Mouse (Mus musculus) MEL (cell line): ENCODE measurements around the gene Gnai1. TPM values are rescaled to one million over a fixed set of nuclear protein-coding genes. Genes with fewer than 3 reads are reported as not detected.

Source experiments
- DNase-seq: peaks from one replicate; pipeline ENCODE4 v3.0.0; 2011; ENCODE audit warnings: low read depth, low spot score
- H3K27ac ChIP-seq: 2 replicates; pipeline ENCODE4 v1.5.1; 2012; ENCODE audit warnings: low read depth, mild to moderate bottlenecking, control low read depth, low read length, moderate library complexity; ENCODE audit not compliant: control insufficient read depth
- H3K27me3 ChIP-seq, 2 experiments: fragments of 150-350 bp in 1 of 2; sonication (generic) in 1 of 2; 2 replicates each; pipeline ENCODE4 v1.6.1; 2012; ENCODE audit warnings: low read length in 2 of 2, mild to moderate bottlenecking in 2 of 2, improper control_type of control experiment in 1 of 2, moderate library complexity in 1 of 2; ENCODE audit not compliant: insufficient read depth in 2 of 2, control insufficient read depth in 1 of 2
- H3K36me3 ChIP-seq, 2 experiments: 2 replicates each; pipeline ENCODE4 v1.6.1; 2012 to 2014; ENCODE audit warnings: low read length in 2 of 2, improper control_type of control experiment in 1 of 2, inconsistent platforms in 1 of 2, mild to moderate bottlenecking in 1 of 2; ENCODE audit not compliant: insufficient read depth in 2 of 2, control insufficient read depth in 1 of 2
- H3K4me1 ChIP-seq, 2 experiments: fragments of 150-350 bp in 1 of 2; sonication (generic) in 1 of 2; 2 replicates each; pipeline ENCODE4 v1.6.1; 2012; ENCODE audit warnings: low read length in 2 of 2, improper control_type of control experiment in 1 of 2, mild to moderate bottlenecking in 1 of 2; ENCODE audit not compliant: insufficient read depth in 2 of 2, control insufficient read depth in 1 of 2
- H3K4me3 ChIP-seq, 2 experiments: fragments of 150-350 bp in 1 of 2; sonication (generic) in 1 of 2; 2 replicates each; pipeline ENCODE4 v1.5.1; 2012; ENCODE audit warnings: low read depth in 2 of 2, low read length in 2 of 2, mild to moderate bottlenecking in 2 of 2, moderate library complexity in 2 of 2, control low read depth in 1 of 2, improper control_type of control experiment in 1 of 2; ENCODE audit not compliant: control insufficient read depth in 1 of 2, insufficient read depth in 1 of 2
- H3K79me2 ChIP-seq: 2 replicates; pipeline ENCODE4 v1.6.1; 2012; ENCODE audit warnings: mild to moderate bottlenecking, low read length, moderate library complexity; ENCODE audit not compliant: control insufficient read depth, poor library complexity, insufficient read depth
- H3K9ac ChIP-seq: 2 replicates; pipeline ENCODE4 v1.6.1; 2012; ENCODE audit warnings: low read depth, mild to moderate bottlenecking, control low read depth, low read length, moderate library complexity; ENCODE audit not compliant: control insufficient read depth, poor library complexity, severe bottlenecking
- H3K9me3 ChIP-seq: fragments of 150-350 bp; sonication (generic); replicated peaks from 2 replicates; pipeline ENCODE4 v1.6.1; 2012; ENCODE audit warnings: mild to moderate bottlenecking, low read length, improper control_type of control experiment, moderate library complexity; ENCODE audit not compliant: insufficient read depth
- BHLHE40 ChIP-seq: IDR thresholded peaks from 2 replicates; pipeline ENCODE4 v1.6.1; 2012; ENCODE audit warnings: low read depth, mild to moderate bottlenecking, inconsistent platforms, low read length, improper control_type of control experiment, borderline replicate concordance
- CHD1 ChIP-seq: IDR thresholded peaks from 2 replicates; pipeline ENCODE4 v1.6.1; 2012; ENCODE audit warnings: low read depth, mild to moderate bottlenecking, inconsistent platforms, low read length, improper control_type of control experiment
- CHD2 ChIP-seq: IDR thresholded peaks from 2 replicates; pipeline ENCODE4 v1.6.1; 2011; ENCODE audit warnings: low read length, improper control_type of control experiment
- CTCF ChIP-seq, 3 experiments: IDR thresholded peaks in 2 of 3; conservative IDR thresholded peaks in 1 of 3; 2 replicates each; pipeline ENCODE4 v1.5.1; 2011 to 2012; ENCODE audit warnings: low read length in 3 of 3, low read depth in 2 of 3, mild to moderate bottlenecking in 2 of 3, improper control_type of control experiment in 1 of 3, inconsistent platforms in 1 of 3, mixed read lengths in 1 of 3, moderate library complexity in 1 of 3; ENCODE audit not compliant: control insufficient read depth in 1 of 3, insufficient read depth in 1 of 3, poor library complexity in 1 of 3, severe bottlenecking in 1 of 3
- E2F4 ChIP-seq: IDR thresholded peaks from 2 replicates; pipeline ENCODE4 v1.6.1; 2011; ENCODE audit warnings: low read depth, low read length, improper control_type of control experiment, borderline replicate concordance
- ELF1 ChIP-seq: IDR thresholded peaks from 2 replicates; pipeline ENCODE4 v1.6.1; 2014; ENCODE audit warnings: low read depth, mild to moderate bottlenecking, inconsistent platforms, low read length, improper control_type of control experiment, moderate library complexity
- EP300 ChIP-seq, 2 experiments: IDR thresholded peaks; 2 replicates each; pipeline ENCODE4 v1.6.1; 2011; ENCODE audit warnings: improper control_type of control experiment in 2 of 2, low read length in 2 of 2, low read depth in 1 of 2, mild to moderate bottlenecking in 1 of 2
- GABPA ChIP-seq: IDR thresholded peaks from 2 replicates; pipeline ENCODE4 v1.6.1; 2012; ENCODE audit warnings: low read depth, mild to moderate bottlenecking, inconsistent platforms, low read length, improper control_type of control experiment, moderate library complexity
- JUND ChIP-seq: IDR thresholded peaks from 2 replicates; pipeline ENCODE4 v1.6.1; 2011; ENCODE audit warnings: low read depth, mild to moderate bottlenecking, improper control_type of control experiment, low read length
- MAFK ChIP-seq: IDR thresholded peaks from 2 replicates; pipeline ENCODE4 v1.6.1; 2011; ENCODE audit warnings: low read depth, mild to moderate bottlenecking, low read length, improper control_type of control experiment, borderline replicate concordance
- MAX ChIP-seq: IDR thresholded peaks from 2 replicates; pipeline ENCODE4 v1.6.1; 2011; ENCODE audit warnings: low read length, improper control_type of control experiment
- MAZ ChIP-seq: IDR thresholded peaks from 2 replicates; pipeline ENCODE4 v1.6.1; 2012; ENCODE audit warnings: low read depth, mild to moderate bottlenecking, inconsistent platforms, low read length, improper control_type of control experiment
- MXI1 ChIP-seq: IDR thresholded peaks from 2 replicates; pipeline ENCODE4 v1.6.1; 2011; ENCODE audit warnings: mild to moderate bottlenecking, low read depth, low read length, improper control_type of control experiment
- MYB ChIP-seq: IDR thresholded peaks from 2 replicates; pipeline ENCODE4 v1.6.1; 2011; ENCODE audit warnings: mild to moderate bottlenecking, low read depth, low read length, improper control_type of control experiment
- NRF1 ChIP-seq: IDR thresholded peaks from 2 replicates; pipeline ENCODE4 v1.6.1; 2014; ENCODE audit warnings: low read depth, mild to moderate bottlenecking, inconsistent platforms, low read length, improper control_type of control experiment, moderate library complexity; ENCODE audit not compliant: poor library complexity, insufficient read depth, severe bottlenecking
- POLR2AphosphoS2 ChIP-seq: IDR thresholded peaks from 2 replicates; pipeline ENCODE4 v1.6.1; 2011; ENCODE audit warnings: low read length, improper control_type of control experiment
- POLR2AphosphoS5 ChIP-seq: IDR thresholded peaks from 2 replicates; pipeline ENCODE4 v1.6.1; 2012; ENCODE audit warnings: low read depth, borderline replicate concordance, mild to moderate bottlenecking, inconsistent platforms, low read length, moderate library complexity, mixed read lengths
- RAD21 ChIP-seq: IDR thresholded peaks from 2 replicates; pipeline ENCODE4 v1.6.1; 2011; ENCODE audit warnings: mild to moderate bottlenecking, low read depth, low read length, improper control_type of control experiment
- SIN3A ChIP-seq: IDR thresholded peaks from 2 replicates; pipeline ENCODE4 v1.6.1; 2012; ENCODE audit warnings: low read length, improper control_type of control experiment, inconsistent platforms
- SMC3 ChIP-seq: IDR thresholded peaks from 2 replicates; pipeline ENCODE4 v1.6.1; 2011; ENCODE audit warnings: low read depth, low read length, improper control_type of control experiment
- TBP ChIP-seq: IDR thresholded peaks from 2 replicates; pipeline ENCODE4 v1.8.0; 2011; ENCODE audit warnings: low read depth, low read length, improper control_type of control experiment
- UBTF ChIP-seq: IDR thresholded peaks from 2 replicates; pipeline ENCODE4 v1.6.1; 2012; ENCODE audit warnings: low read depth, mild to moderate bottlenecking, inconsistent platforms, low read length, improper control_type of control experiment, moderate library complexity, borderline replicate concordance; ENCODE audit not compliant: insufficient read depth
- USF1 ChIP-seq: IDR thresholded peaks from 2 replicates; pipeline ENCODE4 v1.6.1; 2014; ENCODE audit warnings: low read depth, mild to moderate bottlenecking, inconsistent platforms, low read length, improper control_type of control experiment, moderate library complexity
- USF2 ChIP-seq, 2 experiments: IDR thresholded peaks; 2 replicates each; pipeline ENCODE4 v1.6.1; 2011 to 2012; ENCODE audit warnings: improper control_type of control experiment in 2 of 2, low read length in 2 of 2, borderline replicate concordance in 1 of 2, inconsistent platforms in 1 of 2, low read depth in 1 of 2, mild to moderate bottlenecking in 1 of 2; ENCODE audit not compliant: insufficient read depth in 1 of 2
- ZC3H11A ChIP-seq: IDR thresholded peaks from 2 replicates; pipeline ENCODE4 v1.6.1; 2012; ENCODE audit warnings: low read depth, mild to moderate bottlenecking, inconsistent platforms, low read length, improper control_type of control experiment
- ZKSCAN1 ChIP-seq: IDR thresholded peaks from 2 replicates; pipeline ENCODE4 v1.6.1; 2012; ENCODE audit warnings: low read depth, mild to moderate bottlenecking, inconsistent platforms, low read length, improper control_type of control experiment, moderate library complexity
- polyA plus RNA-seq, 2 experiments: library from polyadenylated mRNA; stranded (reverse) in 1 of 2; unstranded in 1 of 2; fragments of >175 nt in 1 of 2; fragments of >200 nt in 1 of 2; gene quantifications; 2 replicates each; pipeline versions ENCODE4 v1.2.1 to v1.2.4; 2012; ENCODE audit warnings: low replicate concordance in 2 of 2, low read depth in 1 of 2; ENCODE audit not compliant: insufficient read length in 2 of 2, insufficient read depth in 1 of 2, missing spikeins in 1 of 2
- total RNA-seq: library from RNA; depleted of rRNA; stranded (reverse); fragments of 300-350 nt; gene quantifications from 2 replicates; pipeline ENCODE4 v1.2.3, GENCODE M21; 2012

The Gnai1 gene
- total and polyA plus RNA-seq, 3 experiments, result not detected

DNA sequence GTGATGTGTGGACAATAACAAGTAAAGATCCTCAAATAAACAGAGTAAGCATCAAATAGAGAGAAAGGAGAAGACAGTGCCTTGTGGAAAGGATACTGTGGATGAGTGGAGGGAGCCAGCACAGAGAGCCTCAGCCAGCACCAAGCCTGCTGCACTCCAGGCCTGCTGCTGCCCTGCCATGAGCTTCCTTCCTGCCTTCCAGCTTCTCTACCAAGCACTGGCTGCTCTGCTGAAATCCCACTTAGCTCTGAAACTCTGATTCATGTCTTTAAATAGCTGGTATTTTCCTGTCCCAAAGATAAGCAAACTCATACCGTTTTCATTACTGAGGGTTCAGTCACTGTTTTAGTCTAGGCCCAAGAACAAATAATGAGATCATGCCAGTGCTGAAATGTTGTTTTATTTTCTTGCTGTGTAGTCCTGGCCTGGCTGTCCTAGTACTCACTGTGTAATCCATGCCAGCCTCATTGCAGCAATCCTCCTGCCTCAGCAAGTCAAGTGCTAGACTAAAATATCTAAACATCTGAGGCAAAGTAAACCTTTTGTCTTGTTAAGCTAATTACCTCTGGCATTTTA, 52.8 kb downstream of the Gnai1 start:
- Histone ChIP-seq H3K27me3 (no peaks in the 10 kb centered on the region), H3K4me1 (no peaks in the 10 kb centered on the region), H3K27ac (no peak overlapping the region), H3K36me3 (no peaks in the 10 kb centered on the region), H3K4me3 (no peak overlapping the region), H3K9me3 (no peaks in the 10 kb centered on the region), H3K9ac (no peak overlapping the region), H3K79me2 (no peaks in the 10 kb centered on the region)
- no peak for DNase-seq
- TF ChIP-seq E2F4 (no peak), SMC3 (no peak), CHD2 (no peak), CHD1 (no peak), ZKSCAN1 (no peak), POLR2AphosphoS2 (no peak), USF1 (no peak), ZC3H11A (no peak), MAZ (no peak), JUND (no peak), SIN3A (no peak), MXI1 (no peak), MAFK (no peak), MYB (no peak), POLR2AphosphoS5 (no peak)

DNA sequence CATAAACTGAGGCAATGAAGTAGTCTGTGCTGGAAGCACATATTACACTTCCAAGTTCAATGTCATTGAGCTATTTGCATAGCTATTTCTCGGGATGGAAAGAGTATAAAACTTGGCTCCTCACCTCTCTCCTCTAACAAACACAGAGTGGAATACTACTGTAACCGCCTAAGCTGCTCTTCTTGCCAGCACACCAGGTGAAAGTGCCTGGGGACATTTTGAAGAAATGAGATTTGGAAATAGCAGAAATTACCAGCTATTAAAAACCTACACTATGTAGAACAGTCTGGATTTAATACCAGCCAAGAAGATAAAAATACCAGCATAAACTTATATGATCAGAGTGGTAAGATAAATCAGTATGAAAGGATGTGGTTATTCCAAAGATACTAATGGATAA, 63.6 kb downstream of the Gnai1 start:
- Histone ChIP-seq H3K4me3 (no peak overlapping the region), H3K9ac (no peak overlapping the region), H3K4me1 (no peaks in the 10 kb centered on the region), H3K27ac (no peak overlapping the region), H3K9me3 (no peaks in the 10 kb centered on the region), H3K36me3 (no peaks in the 10 kb centered on the region), H3K27me3 (no peaks in the 10 kb centered on the region)
- DNase-seq, result no peak
- TF ChIP-seq POLR2AphosphoS5, result no peak
- TF ChIP-seq ELF1, result no peak
- no peak for TF ChIP-seq MXI1
- TF ChIP-seq, all 39 proteins: peak for 0
- H3K79me2 ChIP-seq, result no peaks in the 10 kb centered on the region

DNA sequence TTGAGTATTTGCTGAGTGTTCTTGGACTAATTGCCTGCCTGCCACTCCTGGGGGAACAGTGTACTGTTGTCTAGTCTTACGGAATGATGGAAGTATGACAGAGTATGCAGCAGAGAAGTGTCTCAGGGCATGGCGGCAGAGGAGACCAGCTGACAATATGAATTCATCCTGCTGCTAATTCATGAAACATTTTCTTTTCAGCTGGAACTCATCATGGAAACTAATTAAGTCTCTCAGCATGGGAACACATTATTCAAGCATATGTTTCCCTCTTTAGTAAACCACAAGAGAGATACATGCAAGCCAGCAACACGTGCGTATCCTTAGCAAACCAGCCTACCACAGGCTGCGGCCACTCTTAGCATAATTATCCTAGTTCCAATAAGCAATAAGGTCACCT, 67.4 kb downstream of the Gnai1 start:
- no peak for DNase-seq
- Histone ChIP-seq H3K36me3 (no peaks in the 10 kb centered on the region), H3K79me2 (no peaks in the 10 kb centered on the region), H3K4me3 (no peak overlapping the region), H3K4me1 (no peaks in the 10 kb centered on the region), H3K9ac (no peak overlapping the region), H3K27ac (no peak overlapping the region), H3K27me3 (no peaks in the 10 kb centered on the region), H3K9me3 (no peaks in the 10 kb centered on the region)
- TF ChIP-seq RAD21, result no peak
- no peak for TF ChIP-seq MYB
- TF ChIP-seq JUND, result no peak
- TF ChIP-seq GABPA, result no peak
- TF ChIP-seq SIN3A, result no peak
- TF ChIP-seq NRF1, result no peak
- TF ChIP-seq BHLHE40, result no peak
- TF ChIP-seq EP300 (IDR thresholded peaks at IDR 0.05; ENCODE audit: low read depth in 1 of 2, low read length in 2 of 2), result no peak
- TF ChIP-seq E2F4, result no peak
- no peak for TF ChIP-seq CHD2
- TF ChIP-seq MAX, result no peak
- TF ChIP-seq CTCF (IDR thresholded peaks at IDR 0.05 in 2 of 3, conservative IDR thresholded peaks at IDR 0.05 in 1 of 3; ENCODE audit: control insufficient read depth in 1 of 3, insufficient read depth in 1 of 3, low read depth in 2 of 3, low read length in 3 of 3, poor library complexity in 1 of 3, severe bottlenecking in 1 of 3), result no peak
- no peak for TF ChIP-seq UBTF
- no peak for TF ChIP-seq TBP
- TF ChIP-seq MAZ, result no peak
- no peak for TF ChIP-seq ZKSCAN1
- TF ChIP-seq USF2 (IDR thresholded peaks at IDR 0.05; ENCODE audit: borderline replicate concordance in 1 of 2, insufficient read depth in 1 of 2, low read depth in 1 of 2, low read length in 2 of 2), result no peak
